Mouse (Mus musculus) neural tube, embryonic 14.5 days (tissue): ENCODE data around the gene Adamts7. TPM values are rescaled to one million over a fixed set of nuclear protein-coding genes. Genes with fewer than 3 reads are reported as not detected.

ENCODE experiments used
- ATAC-seq: fragments of 200-750 bp; cut with Nextera tagmentation; 2 replicates; pipeline ENCODE4 v1.8.0; 2017; ENCODE audit warnings: low read depth, mild to moderate bottlenecking, moderate TSS enrichment, moderate library complexity
- H3K27ac ChIP-seq: fragments of 300-500 bp; sonication (generic); 2 replicates; pipeline ENCODE4 v1.5.1; 2014; ENCODE audit warnings: low read depth, mild to moderate bottlenecking, control low read depth, low read length, moderate library complexity, mixed read lengths
- H3K27me3 ChIP-seq: fragments of 300-500 bp; sonication (generic); 2 replicates; pipeline ENCODE4 v1.6.1; 2014; ENCODE audit warnings: low read length; ENCODE audit not compliant: control insufficient read depth, insufficient read depth
- H3K36me3 ChIP-seq: fragments of 300-500 bp; sonication (generic); 2 replicates; pipeline ENCODE4 v1.6.1; 2014; ENCODE audit warnings: low read length, mixed read lengths; ENCODE audit not compliant: control insufficient read depth, insufficient read depth
- H3K4me1 ChIP-seq: fragments of 300-500 bp; sonication (generic); 2 replicates; pipeline ENCODE4 v1.6.1; 2014; ENCODE audit warnings: low read length; ENCODE audit not compliant: control insufficient read depth, insufficient read depth
- H3K4me2 ChIP-seq: fragments of 300-500 bp; sonication (generic); 2 replicates; pipeline ENCODE4 v1.6.1; 2014; ENCODE audit warnings: mild to moderate bottlenecking, low read depth, low read length, control low read depth
- H3K4me3 ChIP-seq: fragments of 300-500 bp; sonication (generic); 2 replicates; pipeline ENCODE4 v1.5.1; 2014; ENCODE audit warnings: low read depth, low read length, control low read depth, mixed read lengths
- H3K9ac ChIP-seq: fragments of 300-500 bp; sonication (generic); replicated peaks from 2 replicates; pipeline ENCODE4 v1.6.1; 2014; ENCODE audit warnings: low read depth, mild to moderate bottlenecking, control low read depth, low read length, mixed read lengths
- H3K9me3 ChIP-seq: fragments of 300-500 bp; sonication (generic); 2 replicates; pipeline ENCODE4 v1.6.1; 2016; ENCODE audit warnings: low read length; ENCODE audit not compliant: control insufficient read depth
- WGBS: fragments of 180-500 bp; shearing (Covaris S2); extraction: QIAGEN DNeasy Blood & Tissue Kit; methylation state at CpG from one replicate; pipeline ENCODE4 v1.1.7; 2014; 5-methylcytosine and 5-hydroxymethylcytosine counted together
- polyA plus RNA-seq: library from polyadenylated mRNA; unstranded; fragments of >200 nt; fragmentation: Nextera tagmentation; extraction: Ambion mirVana; gene quantifications from 2 replicates; pipeline ENCODE4 v1.2.1, GENCODE M21; 2014

Adamts7 gene
- polyA plus RNA-seq, 1 experiment from 2014 or later = 5.7 TPM

DNA sequence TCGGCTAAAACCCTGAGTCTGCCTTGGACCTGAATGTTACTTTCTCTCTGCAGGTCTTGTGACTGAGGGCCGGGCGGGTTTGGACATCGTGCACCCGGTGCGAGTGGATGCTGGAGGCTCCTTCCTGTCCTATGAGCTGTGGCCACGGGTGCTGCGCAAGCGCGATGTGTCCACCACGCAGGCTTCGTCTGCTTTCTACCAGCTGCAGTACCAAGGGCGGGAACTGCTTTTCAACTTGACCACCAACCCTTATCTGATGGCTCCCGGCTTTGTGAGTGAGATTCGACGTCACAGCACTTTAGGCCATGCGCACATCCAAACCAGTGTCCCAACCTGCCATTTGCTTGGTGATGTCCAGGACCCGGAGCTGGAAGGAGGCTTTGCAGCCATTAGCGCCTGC, 8.6 kb downstream of the Adamts7 start:
- ATAC-seq = no peak
- peaks cover 14% of the 10 kb centered on the region for H3K36me3 ChIP-seq
- no peaks in the 10 kb centered on the region for H3K27me3 ChIP-seq
- no peak overlapping the region for H3K27ac ChIP-seq
- H3K9ac ChIP-seq = no peak overlapping the region
- no peaks in the 10 kb centered on the region for H3K9me3 ChIP-seq
- 99% methylated on average over 19 of the region's 19 CpGs for WGBS
- no peak overlapping the region for H3K4me3 ChIP-seq
- H3K4me2 ChIP-seq = no peak overlapping the region
- no peaks in the 10 kb centered on the region for H3K4me1 ChIP-seq

DNA sequence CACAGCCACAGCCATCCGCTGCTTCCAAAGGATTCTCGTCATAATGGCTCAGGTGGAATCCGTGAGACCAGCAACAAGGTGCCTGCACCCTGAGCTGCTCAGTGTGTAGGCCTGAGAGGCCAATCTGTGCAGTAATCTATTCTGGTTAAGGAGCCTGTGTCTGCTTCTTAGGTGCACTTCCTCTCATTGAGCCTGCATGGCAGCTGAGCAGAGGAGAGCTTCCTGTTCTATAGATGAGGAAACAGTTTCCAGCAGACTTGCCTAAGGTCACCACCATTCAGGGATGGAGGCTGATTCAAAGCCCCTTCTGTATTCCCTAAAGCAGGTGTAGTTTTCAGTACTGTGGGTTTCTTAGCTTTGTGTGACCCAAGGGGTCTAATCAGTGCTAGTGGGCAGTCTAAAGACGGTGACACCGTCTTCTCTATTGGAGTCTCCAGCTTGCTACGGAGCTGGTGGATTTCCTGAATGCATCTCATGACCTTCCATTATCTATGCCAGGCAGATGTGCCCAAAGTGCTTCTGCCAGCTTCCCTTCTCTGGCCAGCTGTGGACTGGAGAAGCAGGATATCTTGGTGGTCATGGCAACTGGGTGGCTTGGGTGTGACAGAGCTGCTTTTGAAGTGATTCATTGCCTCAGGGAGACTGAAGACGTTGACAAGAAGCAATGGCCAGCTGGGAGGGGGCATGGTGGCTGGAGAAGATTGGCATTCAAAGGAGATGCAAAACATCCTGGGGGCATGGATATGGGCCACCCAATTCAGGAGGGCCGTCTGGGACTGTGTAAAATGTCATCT, 9.9 kb downstream of the Adamts7 start:
- WGBS = 81% methylated on average over 8 of the region's 8 CpGs
- H3K4me1 ChIP-seq = no peaks in the 10 kb centered on the region
- ATAC-seq = no peak
- H3K27ac ChIP-seq = no peak overlapping the region
- H3K27me3 ChIP-seq = no peaks in the 10 kb centered on the region
- no peak overlapping the region for H3K4me2 ChIP-seq
- no peak overlapping the region for H3K9ac ChIP-seq
- H3K9me3 ChIP-seq = no peaks in the 10 kb centered on the region
- no peak overlapping the region for H3K4me3 ChIP-seq
- peaks cover 17% of the 10 kb centered on the region for H3K36me3 ChIP-seq

DNA sequence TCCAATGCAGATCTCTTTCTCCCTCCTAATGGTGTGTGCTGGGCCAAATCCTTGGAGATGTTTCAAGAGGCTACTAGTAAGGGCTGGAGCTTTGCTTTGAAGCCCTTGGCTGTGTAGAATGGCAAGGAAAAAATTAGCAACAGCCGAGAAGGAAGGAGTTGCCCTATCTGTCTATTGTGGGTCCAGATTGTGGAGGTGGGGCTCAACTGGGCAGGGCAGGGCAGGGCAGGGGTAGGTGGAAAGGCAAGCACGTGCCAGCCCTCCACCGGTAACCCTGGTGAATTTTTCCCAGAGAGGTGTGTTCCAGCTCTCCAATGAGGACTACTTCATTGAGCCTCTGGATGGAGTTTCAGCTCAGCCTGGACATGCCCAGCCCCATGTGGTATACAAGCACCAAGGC, 10.5 kb downstream of the Adamts7 start:
- ATAC-seq = no peak
- Histone ChIP-seq H3K9me3 (no peaks in the 10 kb centered on the region), H3K4me3 (no peak overlapping the region), H3K27me3 (no peaks in the 10 kb centered on the region), H3K27ac (no peak overlapping the region), H3K36me3 (peaks cover 17% of the 10 kb centered on the region), H3K4me1 (no peaks in the 10 kb centered on the region), H3K9ac (no peak overlapping the region), H3K4me2 (no peak overlapping the region)
- 92% methylated on average over 3 of the region's 3 CpGs for WGBS

DNA sequence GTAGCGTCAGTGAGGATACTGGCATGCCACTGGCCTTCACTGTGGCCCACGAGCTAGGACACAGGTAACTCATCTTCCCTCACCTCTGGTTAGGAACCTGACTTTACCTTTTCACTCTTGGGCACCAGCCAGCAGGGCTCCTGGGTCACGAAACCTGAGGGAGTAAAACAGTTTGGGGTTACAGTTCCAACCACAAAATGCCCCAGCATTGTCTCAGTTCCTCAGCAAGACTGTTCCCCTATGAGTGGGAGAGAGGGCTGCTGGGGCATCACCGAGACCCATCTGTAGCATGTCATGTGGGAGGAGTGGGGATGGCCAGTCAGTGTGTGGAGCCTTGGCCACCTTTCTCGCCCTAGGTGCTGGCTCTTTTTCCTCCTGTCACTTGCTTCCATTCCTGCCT, 16.5 kb downstream of the Adamts7 start:
- H3K27ac ChIP-seq = no peak overlapping the region
- WGBS = 90% methylated on average over 5 of the region's 5 CpGs
- H3K9me3 ChIP-seq = no peaks in the 10 kb centered on the region
- no peak overlapping the region for H3K4me2 ChIP-seq
- no peak overlapping the region for H3K4me3 ChIP-seq
- ATAC-seq = no peak
- H3K27me3 ChIP-seq = no peaks in the 10 kb centered on the region
- no peak overlapping the region for H3K9ac ChIP-seq
- peaks cover 16% of the 10 kb centered on the region for H3K36me3 ChIP-seq
- no peaks in the 10 kb centered on the region for H3K4me1 ChIP-seq

DNA sequence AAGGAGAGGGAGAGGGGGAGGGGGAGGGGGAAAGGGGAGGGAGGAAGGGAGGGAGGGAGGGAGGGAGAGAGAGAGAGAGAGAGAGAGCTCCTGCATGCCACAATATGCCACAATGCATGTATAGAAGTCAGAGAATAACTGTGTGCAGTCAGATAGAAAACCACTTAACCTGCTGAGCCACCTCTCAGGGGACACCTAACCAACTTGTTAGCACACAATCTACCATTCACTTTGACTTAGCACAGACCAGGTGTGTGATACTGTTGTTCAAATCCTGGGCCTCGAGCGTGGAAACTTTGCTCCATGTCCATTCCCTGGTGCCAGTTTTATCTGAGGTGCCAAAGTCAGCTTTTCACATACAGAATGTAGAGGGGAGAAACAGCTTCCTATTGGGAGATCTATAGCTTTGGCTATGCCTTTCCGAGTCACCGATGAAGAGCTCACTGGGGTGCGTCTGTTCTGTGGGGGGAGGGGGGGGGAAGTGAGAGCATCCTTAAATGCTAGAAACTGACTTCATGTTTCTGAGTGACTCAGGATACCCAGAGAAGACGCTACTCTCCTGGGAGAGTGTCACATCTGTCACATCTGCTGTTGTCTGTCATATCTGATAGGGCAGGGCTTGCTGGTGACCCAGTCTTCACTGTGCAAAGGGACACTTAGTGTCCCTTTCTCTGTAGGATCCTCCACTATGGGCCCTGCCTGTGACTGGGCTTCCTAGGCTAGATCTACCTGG, 19.0 kb downstream of the Adamts7 start:
- Histone ChIP-seq H3K36me3 (peaks cover 10% of the 10 kb centered on the region; the same call in 1 of the 2 replicates), H3K9me3 (no peaks in the 10 kb centered on the region), H3K27me3 (no peaks in the 10 kb centered on the region), H3K4me1 (no peaks in the 10 kb centered on the region), H3K27ac (no peak overlapping the region), H3K4me3 (no peak overlapping the region), H3K9ac (no peak overlapping the region), H3K4me2 (no peak overlapping the region)
- no peak for ATAC-seq
- WGBS = 83% methylated on average over 6 of the region's 6 CpGs

DNA sequence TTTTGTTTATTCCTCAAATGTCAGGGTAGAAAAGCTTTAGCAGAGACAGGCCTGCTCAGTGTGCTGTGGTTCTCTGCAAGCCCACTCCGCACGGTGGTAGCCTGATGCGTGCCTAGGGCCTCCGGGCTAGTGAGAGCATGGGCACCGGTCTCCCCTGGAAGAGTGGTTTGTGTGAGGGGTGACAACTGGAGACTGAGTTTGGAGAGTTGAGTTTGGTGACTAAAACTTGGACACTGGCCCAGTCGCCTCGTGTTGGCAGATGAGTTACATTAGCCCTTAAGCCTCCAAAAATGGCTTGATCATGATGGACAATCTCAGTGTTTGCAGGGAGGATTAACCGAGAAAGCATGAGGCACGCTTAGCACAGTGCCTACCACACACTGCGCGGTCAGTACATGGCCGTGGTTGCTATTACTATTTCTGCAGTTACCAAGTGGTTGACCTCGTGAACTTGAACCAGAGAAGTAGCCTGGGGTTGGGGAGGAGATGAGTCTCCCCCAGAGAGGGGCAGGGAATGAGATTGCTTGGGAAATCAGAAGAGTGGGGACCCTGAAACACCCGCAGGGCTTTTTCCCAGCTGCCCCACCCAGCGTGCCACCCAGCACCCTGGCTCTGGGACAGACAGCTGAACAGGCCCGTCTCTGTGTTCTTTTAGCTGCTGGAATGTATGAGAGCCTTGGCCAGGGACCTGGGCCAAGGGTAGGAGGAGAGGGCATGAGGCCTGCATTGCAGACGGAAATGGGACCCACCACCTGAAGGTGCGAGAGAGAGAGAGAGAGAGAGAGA, 20.0 kb downstream of the Adamts7 start:
- H3K4me1 ChIP-seq = no peaks in the 10 kb centered on the region
- H3K36me3 ChIP-seq = peaks cover 16% of the 10 kb centered on the region
- no peak for ATAC-seq
- H3K4me3 ChIP-seq = no peak overlapping the region
- WGBS = 88% methylated on average over 18 of the region's 18 CpGs
- H3K4me2 ChIP-seq = no peak overlapping the region
- H3K9ac ChIP-seq = no peak overlapping the region
- H3K27ac ChIP-seq = no peak overlapping the region
- H3K27me3 ChIP-seq = no peaks in the 10 kb centered on the region
- H3K9me3 ChIP-seq = no peaks in the 10 kb centered on the region

DNA sequence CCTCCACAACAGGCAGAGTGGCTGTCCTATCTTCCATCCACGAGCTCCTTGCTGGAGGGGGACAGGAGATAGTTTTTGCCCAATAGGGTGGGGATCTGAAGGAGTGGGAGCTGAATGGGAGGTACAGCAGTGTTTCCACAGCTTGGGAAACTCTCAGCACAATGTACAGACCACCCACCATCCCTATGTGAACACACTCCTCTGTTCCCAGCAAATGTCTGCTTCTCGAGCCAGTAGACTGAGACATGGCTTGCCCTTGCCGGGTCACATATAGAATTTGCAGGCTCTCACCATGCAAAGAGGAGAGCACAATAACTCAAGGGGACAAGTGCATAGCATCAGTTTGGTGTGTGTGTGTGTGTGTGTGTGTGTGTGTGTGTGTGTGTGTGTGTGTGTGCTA, 20.7 kb downstream of the Adamts7 start:
- Histone ChIP-seq H3K9ac (no peak overlapping the region), H3K4me3 (no peak overlapping the region), H3K9me3 (no peaks in the 10 kb centered on the region), H3K27me3 (no peaks in the 10 kb centered on the region), H3K4me2 (no peak overlapping the region), H3K36me3 (peaks cover 16% of the 10 kb centered on the region), H3K27ac (no peak overlapping the region), H3K4me1 (no peaks in the 10 kb centered on the region)
- ATAC-seq = no peak
- WGBS = 76% methylated on average over 3 of the region's 3 CpGs

DNA sequence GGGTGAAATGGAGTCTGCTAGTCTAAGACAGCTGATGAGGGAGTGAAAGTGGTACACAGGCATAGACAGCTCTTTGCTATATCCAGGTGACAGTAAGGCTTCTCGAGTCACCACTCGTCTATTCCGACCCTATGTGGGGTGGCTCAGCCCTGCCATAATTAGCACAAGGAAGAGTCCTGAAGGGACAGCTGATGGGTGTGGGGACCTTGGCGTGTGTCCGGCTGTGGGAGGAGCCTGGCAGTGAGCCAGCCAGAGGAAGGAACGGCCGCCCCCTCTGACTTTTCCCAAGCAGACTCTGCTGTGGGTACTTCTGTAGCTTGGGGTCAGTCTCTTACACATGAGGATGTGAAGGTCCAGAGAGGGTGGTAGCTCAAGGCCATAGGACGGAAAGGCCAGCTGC, 21.2 kb downstream of the Adamts7 start:
- ATAC-seq = peak; percentile 29; the same call in 1 of the 2 replicates
- WGBS = 56% methylated on average over 8 of the region's 8 CpGs

More for the DNA sequence above, 21.2 kb downstream of the Adamts7 start:
- Histone ChIP-seq H3K36me3 (peaks cover 13% of the 10 kb centered on the region), H3K4me1 (no peaks in the 10 kb centered on the region), H3K4me3 (no peak overlapping the region), H3K27me3 (no peaks in the 10 kb centered on the region), H3K9me3 (no peaks in the 10 kb centered on the region), H3K4me2 (no peak overlapping the region), H3K27ac (no peak overlapping the region), H3K9ac (no peak overlapping the region)
